Mouse (Mus musculus) right cerebral cortex, postnatal 36 days (tissue): ENCODE data around the gene Polr3g.
"Not testable (repeated sequence)": the region's sequence is repeated elsewhere in the genome, so short reads cannot be mapped to it uniquely, and the experiment has no call there.

Experiments
- DNase-seq, 2 experiments: peaks; one replicate each; pipeline ENCODE4 v3.0.0; 2022; ENCODE audit warnings: low spot score in 2 of 2, mixed read lengths in 1 of 2

Polr3g gene

GRCm38 (mm10) chr13:81689587-81689986 lies 21.2 kb downstream of the Polr3g start:
- no peak for DNase-seq

GRCm38 (mm10) chr13:81684884-81685283 lies 25.9 kb downstream of the Polr3g start:
- DNase-seq, result no peak

GRCm38 (mm10) chr13:81684258-81684657 lies 26.6 kb downstream of the Polr3g start:
- no peak for DNase-seq

- no peak for DNase-seq
These were observed 27.7 kb downstream of the Polr3g start for GRCm38 (mm10) chr13:81683107-81683506.

- DNase-seq, result no peak
These were observed 35.5 kb downstream of the Polr3g start for GRCm38 (mm10) chr13:81675333-81675732.

- no peak for DNase-seq
These were observed 43.1 kb downstream of the Polr3g start for GRCm38 (mm10) chr13:81667713-81668112.

GRCm38 (mm10) chr13:81664331-81664698 lies 46.5 kb downstream of the Polr3g start:
- no peak for DNase-seq

GRCm38 (mm10) chr13:81663566-81664330 lies 47.1 kb downstream of the Polr3g start:
- DNase-seq, result no peak

GRCm38 (mm10) chr13:81658053-81658752 lies 52.6 kb downstream of the Polr3g start:
- no peak for DNase-seq

GRCm38 (mm10) chr13:81657351-81658052 lies 53.3 kb downstream of the Polr3g start, which contains the start of gene Lysmd3:
TSS of gene Lysmd3 (plus strand) at chr13:81657663.
- peak; percentile 88 to 92 for DNase-seq

- DNase-seq, result no peak
These were observed 53.8 kb downstream of the Polr3g start for GRCm38 (mm10) chr13:81657008-81657350.

GRCm38 (mm10) chr13:81656091-81656850 lies 54.5 kb downstream of the Polr3g start:
- no peak for DNase-seq

- not testable (repeated sequence) for DNase-seq
These were observed 60.4 kb downstream of the Polr3g start for GRCm38 (mm10) chr13:81650382-81650781.

- DNase-seq, result no peak
These were observed 64.5 kb downstream of the Polr3g start for GRCm38 (mm10) chr13:81646348-81646747.

GRCm38 (mm10) chr13:81644047-81644565 lies 66.7 kb downstream of the Polr3g start:
- no peak for DNase-seq

- DNase-seq, result no peak
These were observed 68.2 kb downstream of the Polr3g start for GRCm38 (mm10) chr13:81642491-81643149.

- DNase-seq, result no peak
These were observed 69.3 kb downstream of the Polr3g start for GRCm38 (mm10) chr13:81641289-81642045.

- no peak for DNase-seq
These were observed 69.9 kb downstream of the Polr3g start for GRCm38 (mm10) chr13:81640881-81641280.

GRCm38 (mm10) chr13:81639624-81640023 lies 71.2 kb downstream of the Polr3g start:
- no peak for DNase-seq

GRCm38 (mm10) chr13:81632720-81633415 lies 77.9 kb downstream of the Polr3g start, which contains the start of gene Adgrv1:
TSS of gene Adgrv1 (minus strand) at chr13:81633154.
- peak; percentile 32 to 41 for DNase-seq
